Mouse (Mus musculus): Measurements from ENCODE around the gene Glyr1. TPM values are rescaled to one million over a fixed set of nuclear protein-coding genes. Genes with fewer than 3 reads are reported as not detected.
A peak's percentile ranks its signal among the peaks of the same experiment; 100 is the strongest.

Glyr1 gene
- polyA plus RNA-seq, 1 experiment: 94.6 TPM

GRCm38 (mm10) chr16:4968426-4968825, 81.2 kb downstream of the Glyr1 start:
- H3K27ac ChIP-seq (ENCODE audit: insufficient read depth, low read depth, low read length): no peak overlapping the region
- H3K4me1 ChIP-seq (ENCODE audit: control insufficient read depth, insufficient read depth, low read length): peaks cover 23% of the 10 kb centered on the region
- H3K4me3 ChIP-seq (ENCODE audit: insufficient read depth, low read length): no peak overlapping the region
- TF ChIP-seq POLR2A (IDR thresholded peaks at IDR 0.05; ENCODE audit: borderline replicate concordance, low read depth, low read length) (no peak), CTCF (IDR thresholded peaks at IDR 0.05; ENCODE audit: low read depth, low read length) (no peak)

- TF ChIP-seq POLR2A (IDR thresholded peaks at IDR 0.05; ENCODE audit: borderline replicate concordance, low read depth, low read length) (no peak), CTCF (IDR thresholded peaks at IDR 0.05; ENCODE audit: low read depth, low read length) (no peak)
- Histone ChIP-seq H3K4me1 (ENCODE audit: control insufficient read depth, insufficient read depth, low read length) (peaks cover 34% of the 10 kb centered on the region), H3K4me3 (ENCODE audit: insufficient read depth, low read length) (no peak overlapping the region), H3K27ac (ENCODE audit: insufficient read depth, low read depth, low read length) (no peak overlapping the region)
Measured at GRCm38 (mm10) chr16:4965392-4966129, 84.1 kb downstream of the Glyr1 start.

- H3K4me1 ChIP-seq (ENCODE audit: control insufficient read depth, insufficient read depth, low read length): peaks cover 38% of the 10 kb centered on the region
- TF ChIP-seq POLR2A (IDR thresholded peaks at IDR 0.05; ENCODE audit: borderline replicate concordance, low read depth, low read length) (no peak), CTCF (IDR thresholded peaks at IDR 0.05; ENCODE audit: low read depth, low read length) (no peak)
- peak overlapping the region; percentile 85 for H3K4me3 ChIP-seq (ENCODE audit: insufficient read depth, low read length)
- H3K27ac ChIP-seq (ENCODE audit: insufficient read depth, low read depth, low read length): peak overlapping the region; percentile 28
Measured at GRCm38 (mm10) chr16:4964731-4965391, 84.8 kb downstream of the Glyr1 start.

Other genes with a start within 250 kb of the Glyr1 start
- not detected in 2 replicates for gene 4930562C15Rik, start 214.4 kb downstream of the Glyr1 start, polyA plus RNA-seq (2012; ENCODE audit: insufficient read depth, insufficient read length, missing spikeins)
- gene Ubald1, start 169.5 kb downstream of the Glyr1 start, polyA plus RNA-seq (2012; ENCODE audit: insufficient read depth, insufficient read length, missing spikeins): 68.4 and 72.6 TPM in 2 replicates
- 66.4 and 75.4 TPM in 2 replicates for gene Mgrn1, start 163.6 kb downstream of the Glyr1 start, polyA plus RNA-seq (2012; ENCODE audit: insufficient read depth, insufficient read length, missing spikeins)
- 44.3 and 55.0 TPM in 2 replicates for gene Nudt16l1, start 111.1 kb downstream of the Glyr1 start, polyA plus RNA-seq (2012; ENCODE audit: insufficient read depth, insufficient read length, missing spikeins)
- 44.1 and 44.2 TPM in 2 replicates for gene Anks3, start 85.7 kb downstream of the Glyr1 start, polyA plus RNA-seq (2012; ENCODE audit: insufficient read depth, insufficient read length, missing spikeins)
- not detected in 2 replicates for gene Sept12, start 52.0 kb downstream of the Glyr1 start, polyA plus RNA-seq (2012; ENCODE audit: insufficient read depth, insufficient read length, missing spikeins)
- not detected in 2 replicates for gene Smim22, start 42.6 kb downstream of the Glyr1 start, polyA plus RNA-seq (2012; ENCODE audit: insufficient read depth, insufficient read length, missing spikeins)
- gene Rogdi, start 36.3 kb downstream of the Glyr1 start, polyA plus RNA-seq (2012; ENCODE audit: insufficient read depth, insufficient read length, missing spikeins): 72.5 and 76.6 TPM in 2 replicates
- gene Ubn1, start 194 bp upstream of the Glyr1 start, polyA plus RNA-seq (2012; ENCODE audit: insufficient read depth, insufficient read length, missing spikeins): 35.1 and 37.6 TPM in 2 replicates
- gene Ppl, start 82.6 kb upstream of the Glyr1 start, polyA plus RNA-seq (2012; ENCODE audit: insufficient read depth, insufficient read length, missing spikeins): not detected in 2 replicates
- not detected in 2 replicates for gene Sec14l5, start 97.2 kb upstream of the Glyr1 start, polyA plus RNA-seq (2012; ENCODE audit: insufficient read depth, insufficient read length, missing spikeins)
- gene Nagpa, start 154.1 kb upstream of the Glyr1 start, polyA plus RNA-seq (2012; ENCODE audit: insufficient read depth, insufficient read length, missing spikeins): 49.7 and 66.8 TPM in 2 replicates
- gene AU021092, start 172.4 kb upstream of the Glyr1 start, polyA plus RNA-seq (2012; ENCODE audit: insufficient read depth, insufficient read length, missing spikeins): not detected in 2 replicates
- gene Alg1, start 183.8 kb upstream of the Glyr1 start, polyA plus RNA-seq (2012; ENCODE audit: insufficient read depth, insufficient read length, missing spikeins): 26.9 and 28.0 TPM in 2 replicates
- 9.8 and 12.4 TPM in 2 replicates for gene Eef2kmt, start 206.1 kb upstream of the Glyr1 start, polyA plus RNA-seq (2012; ENCODE audit: insufficient read depth, insufficient read length, missing spikeins)

All from bone marrow macrophage, adult 2 months (primary cell).